Mouse (Mus musculus) gastrocnemius, adult 2 months (tissue): ENCODE measurements at regions not wholly inside any gene's neighbourhood (a gene's known extent, or its start where the extent isn't known, plus 50 kb on each side); places are given as distances from the start of the nearest gene placed in this dataset.
A peak's percentile ranks its signal among the peaks of the same experiment; 100 is the strongest.
"Not testable (repeated sequence)": the region's sequence is repeated elsewhere in the genome, so short reads cannot be mapped to it uniquely, and the experiment has no call there.

ENCODE experiments used
- DNase-seq: peaks from one replicate; pipeline ENCODE4 v3.0.0; 2022
- H3K27ac ChIP-seq: fragments of 200-600 bp; 2 replicates; pipeline ENCODE4 v1.8.1; 2022; ENCODE audit warnings: mild to moderate bottlenecking
- H3K4me3 ChIP-seq: fragments of 200-600 bp; 2 replicates; pipeline ENCODE4 v1.8.1; 2022; ENCODE audit warnings: mild to moderate bottlenecking, moderate library complexity
- CTCF ChIP-seq: fragments of 200-600 bp; IDR thresholded peaks from 2 replicates; pipeline ENCODE4 v1.8.1; 2022; ENCODE audit warnings: antibody characterized with exemption, mild to moderate bottlenecking, moderate library complexity
- intact Hi-C: fragments of 180-260 bp; cut with DNase I; formaldehyde crosslinking; loops from one replicate; pipeline ENCODE4 v1.15.1; 2025

DNA sequence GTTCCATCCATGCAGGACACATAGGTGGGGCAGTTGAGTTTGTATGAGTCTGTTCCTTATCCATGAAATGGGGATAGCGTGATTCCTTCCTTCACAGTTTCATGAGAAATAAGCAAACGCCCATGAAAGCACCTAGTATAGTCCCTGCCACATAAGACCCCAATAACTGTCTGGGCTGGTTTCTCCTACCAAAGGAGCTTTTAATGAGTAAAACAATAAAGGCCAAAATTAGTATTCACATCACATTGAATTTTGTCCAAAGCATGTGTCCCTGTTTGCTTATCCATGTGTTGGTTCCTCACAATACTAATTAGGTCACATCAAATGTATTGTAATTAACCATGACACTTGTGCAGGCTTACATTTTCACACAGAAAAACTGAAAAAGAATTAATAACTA, 221.3 kb downstream of the Prdm13 start:
- intact Hi-C loops: no loop called here
- no peak for DNase-seq
- Histone ChIP-seq H3K4me3 (no peak overlapping the region), H3K27ac (no peak overlapping the region)
- no peak for TF ChIP-seq CTCF

DNA sequence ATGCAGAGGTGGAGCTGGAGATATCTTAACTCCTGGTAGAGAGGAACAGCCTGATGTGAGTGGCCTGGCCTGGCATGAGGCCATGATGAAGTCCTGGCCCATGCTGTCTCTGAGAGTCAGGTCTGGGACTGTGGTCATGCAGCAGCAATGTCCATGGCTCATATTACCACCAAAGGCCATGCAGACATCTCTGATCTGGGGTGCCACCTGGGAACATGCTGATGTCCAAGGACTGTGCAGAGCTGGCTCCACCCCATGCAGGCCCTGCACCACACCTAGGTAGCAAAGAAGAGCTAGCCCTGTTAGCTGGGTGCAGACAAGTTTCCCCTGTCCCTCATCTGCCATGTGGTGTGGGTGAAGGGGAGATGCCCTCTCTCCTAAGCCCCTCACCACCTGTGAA, 244.5 kb downstream of the Prdm13 start:
- no peak for TF ChIP-seq CTCF
- DNase-seq: no peak
- no peak overlapping the region for H3K4me3 ChIP-seq
- intact Hi-C loops: no loop called here
- no peak overlapping the region for H3K27ac ChIP-seq

DNA sequence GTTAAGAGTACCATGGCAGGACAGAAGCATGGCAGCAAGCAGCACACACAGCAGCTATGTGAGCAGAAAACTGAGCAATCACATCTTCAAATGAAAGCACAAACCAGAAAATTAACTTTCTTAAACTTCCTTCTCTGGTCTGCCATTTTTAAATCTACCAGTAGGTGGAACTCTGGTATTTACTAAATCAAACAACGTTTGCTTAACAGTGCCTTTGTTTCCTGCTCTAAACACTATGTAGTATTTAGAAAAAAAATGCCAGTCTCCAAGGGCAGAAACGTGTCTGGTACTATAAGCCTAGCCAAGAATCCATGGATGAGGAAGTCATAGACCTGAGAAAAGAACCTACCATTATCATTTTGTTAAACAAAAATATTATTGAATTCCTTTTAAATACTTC, 249.1 kb downstream of the Prdm13 start:
- no peak for DNase-seq
- TF ChIP-seq CTCF: no peak
- no peak overlapping the region for H3K4me3 ChIP-seq
- intact Hi-C loops: no loop called here
- H3K27ac ChIP-seq: no peak overlapping the region

DNA sequence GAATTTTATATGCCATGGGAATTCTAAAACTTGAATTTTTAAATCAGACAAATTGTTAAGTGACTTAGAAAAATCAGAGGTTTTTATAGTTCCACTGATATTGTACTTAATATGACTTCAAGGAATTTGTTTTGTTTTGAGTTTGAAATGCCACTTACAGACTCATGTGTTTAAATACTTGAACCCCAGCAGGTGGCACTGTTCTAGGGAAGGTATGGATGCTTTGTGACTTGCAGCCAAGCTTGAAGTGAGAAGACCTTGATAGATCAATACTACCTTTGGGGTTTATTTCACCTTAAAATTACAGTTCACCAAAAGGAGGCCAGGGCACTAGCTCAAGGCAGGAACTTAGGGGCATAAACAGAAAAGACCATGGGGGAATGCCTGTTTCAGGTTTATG, 277.9 kb downstream of the Prdm13 start:
- H3K27ac ChIP-seq: no peak overlapping the region
- H3K4me3 ChIP-seq: no peak overlapping the region
- TF ChIP-seq CTCF: no peak
- intact Hi-C loops: no loop called here
- DNase-seq: no peak

DNA sequence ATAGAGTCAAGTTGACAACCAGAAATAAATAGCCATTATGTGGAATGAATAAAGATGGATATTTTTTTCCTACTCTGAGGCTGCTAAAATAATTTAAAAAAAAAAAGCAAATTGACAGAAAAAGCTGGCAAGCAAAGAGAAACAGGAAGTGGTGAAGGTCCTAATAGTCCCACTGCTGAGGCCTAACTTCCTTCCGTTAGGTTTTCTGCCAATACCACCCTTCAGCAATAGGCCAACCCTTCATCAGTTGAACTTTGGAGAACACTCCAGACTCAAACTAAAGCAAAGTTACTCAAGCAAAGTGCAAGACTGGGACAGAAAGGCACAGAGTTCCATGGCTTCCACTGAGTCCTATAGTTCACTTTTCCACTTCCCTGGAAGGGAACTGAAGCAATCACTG, 316.4 kb downstream of the Prdm13 start:
- no peak for DNase-seq
- intact Hi-C loops: loop anchor here (10.0 kb wide), 1 partner anchor 1245 kb away; no protein-coding TSS in a partner anchor
- H3K27ac ChIP-seq: no peak overlapping the region
- TF ChIP-seq CTCF: no peak
- no peak overlapping the region for H3K4me3 ChIP-seq

DNA sequence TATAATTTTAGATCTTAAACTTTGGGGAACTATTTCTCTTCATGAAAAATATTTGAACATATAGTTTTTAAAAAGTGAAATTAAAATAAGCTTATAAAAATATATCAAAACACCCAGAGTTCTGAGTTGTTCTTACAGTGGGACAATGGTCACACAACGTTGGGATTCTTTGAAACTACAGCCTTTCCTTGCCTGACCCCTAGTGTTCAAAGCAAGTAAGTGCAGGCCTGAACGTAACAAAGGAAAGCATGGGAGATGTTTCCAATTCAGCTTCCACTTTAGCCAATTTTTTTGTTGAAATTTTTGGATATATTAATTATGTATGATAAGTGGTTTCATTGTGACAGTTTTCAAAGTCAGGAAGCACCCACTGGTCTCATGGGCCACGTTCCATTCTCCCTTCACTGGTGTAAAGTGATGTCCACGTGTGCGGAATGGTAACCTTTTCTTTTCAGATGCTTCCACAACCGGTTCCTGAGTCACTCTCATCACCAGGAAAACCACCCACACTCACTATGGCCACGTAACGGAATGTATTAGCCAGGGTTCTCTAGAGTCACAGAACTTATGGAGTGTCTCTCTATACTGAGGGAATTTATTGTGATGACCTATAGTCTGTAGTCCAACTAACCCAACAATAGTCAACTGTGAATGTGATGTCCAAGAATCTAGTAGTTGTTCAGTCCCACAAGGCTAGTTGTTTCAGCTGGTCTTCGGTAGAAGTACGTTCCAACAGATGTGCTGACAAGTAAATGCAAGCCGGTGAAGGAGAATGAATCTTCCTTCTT, 317.3 kb downstream of the Prdm13 start:
- Histone ChIP-seq H3K27ac (no peak overlapping the region), H3K4me3 (no peak overlapping the region)
- intact Hi-C loops: loop anchor here (10.0 kb wide), 1 partner anchor 1244 kb away; no protein-coding TSS in a partner anchor
- DNase-seq: no peak
- peak; percentile 83 for TF ChIP-seq CTCF

DNA sequence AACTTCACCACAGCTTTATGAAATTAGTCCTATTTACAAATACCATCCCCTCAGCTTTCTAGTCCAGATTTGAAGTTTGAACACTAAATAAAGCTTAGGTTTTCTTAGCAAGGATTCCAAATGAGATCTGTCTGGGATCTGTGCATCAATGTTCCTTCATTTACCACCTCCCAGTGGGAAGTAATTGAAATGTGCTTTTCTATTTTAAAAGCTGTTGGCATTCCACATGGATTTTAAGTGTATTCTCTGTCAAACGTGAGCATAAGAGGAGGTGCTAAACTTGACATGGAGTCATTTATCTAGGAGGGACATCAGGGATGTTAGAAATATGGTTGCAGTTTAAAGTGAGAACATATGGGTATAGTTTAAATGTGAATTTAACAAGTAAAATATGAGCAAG, 364.0 kb downstream of the Prdm13 start:
- TF ChIP-seq CTCF: no peak
- Histone ChIP-seq H3K4me3 (no peak overlapping the region), H3K27ac (no peak overlapping the region)
- DNase-seq: no peak
- intact Hi-C loops: no loop called here

DNA sequence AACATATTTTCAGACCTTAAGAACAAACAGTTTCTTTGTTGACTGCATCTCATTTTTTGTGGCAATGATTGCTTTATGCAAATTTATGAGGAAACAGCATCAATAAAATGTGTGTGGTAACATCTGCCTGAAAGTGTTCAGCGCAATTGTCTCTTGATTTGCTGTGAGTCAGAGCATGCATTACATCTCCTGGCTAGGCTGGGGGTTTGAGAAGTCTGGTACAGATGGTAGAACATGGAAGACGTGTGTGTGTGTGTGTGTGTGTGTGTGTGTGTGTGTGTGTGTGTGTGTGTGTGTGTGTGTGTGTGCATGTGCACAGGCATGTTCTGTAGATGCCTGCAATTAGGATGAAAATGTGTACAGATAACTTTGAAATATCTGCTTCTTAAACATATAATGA, 376.5 kb downstream of the Prdm13 start:
- H3K27ac ChIP-seq, DNase-seq, H3K4me3 ChIP-seq, intact Hi-C loops: not testable (repeated sequence)

DNA sequence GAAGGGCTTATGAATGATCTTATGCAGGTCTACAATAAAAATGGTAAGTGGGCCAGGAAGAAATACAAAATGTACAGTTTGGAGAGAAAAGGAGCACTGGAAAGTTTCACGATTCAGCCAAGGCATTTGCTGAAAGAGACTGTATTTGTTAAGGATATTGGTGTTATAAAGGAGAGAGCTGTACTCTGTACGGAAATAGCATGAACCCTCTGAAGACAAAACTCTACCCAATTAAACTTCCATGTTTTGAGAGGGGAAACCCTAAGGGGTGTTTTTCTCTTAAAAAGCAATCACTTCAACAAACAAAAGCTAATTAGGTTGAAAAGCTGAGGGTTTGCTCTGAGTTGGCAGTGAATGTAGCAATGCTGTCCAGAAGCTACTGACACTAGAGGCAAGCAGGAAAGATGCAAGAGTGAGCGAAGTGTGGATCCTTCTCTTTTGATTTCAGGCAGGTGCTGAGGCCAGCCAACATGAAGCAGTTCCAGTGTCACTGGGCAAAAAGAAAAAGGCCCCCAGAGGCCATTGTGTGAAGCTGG, 378.2 kb downstream of the Prdm13 start:
- no peak for DNase-seq
- TF ChIP-seq CTCF: no peak
- intact Hi-C loops: no loop called here
- H3K4me3 ChIP-seq: no peak overlapping the region
- H3K27ac ChIP-seq: no peak overlapping the region

DNA sequence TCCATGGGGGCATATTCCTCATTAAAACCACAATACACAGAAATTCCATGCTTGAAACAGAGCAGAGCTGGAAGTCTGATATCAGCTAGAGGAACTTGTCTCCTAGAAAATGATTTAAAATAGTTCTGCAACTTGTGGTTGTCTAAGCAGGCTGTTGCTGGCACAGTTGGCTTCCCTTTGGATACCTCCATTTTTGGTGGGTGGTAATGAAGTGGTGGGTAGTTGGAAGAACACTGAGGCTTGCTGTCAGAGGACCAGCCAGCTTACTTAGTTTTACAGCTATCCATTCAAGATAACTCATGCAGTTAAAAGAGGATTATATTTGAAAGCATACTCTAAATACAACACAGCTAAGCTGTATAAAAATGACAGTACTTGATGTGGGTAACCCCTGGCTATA, 385.6 kb downstream of the Prdm13 start:
- Histone ChIP-seq H3K4me3 (no peak overlapping the region), H3K27ac (no peak overlapping the region)
- TF ChIP-seq CTCF: no peak
- intact Hi-C loops: no loop called here
- no peak for DNase-seq

DNA sequence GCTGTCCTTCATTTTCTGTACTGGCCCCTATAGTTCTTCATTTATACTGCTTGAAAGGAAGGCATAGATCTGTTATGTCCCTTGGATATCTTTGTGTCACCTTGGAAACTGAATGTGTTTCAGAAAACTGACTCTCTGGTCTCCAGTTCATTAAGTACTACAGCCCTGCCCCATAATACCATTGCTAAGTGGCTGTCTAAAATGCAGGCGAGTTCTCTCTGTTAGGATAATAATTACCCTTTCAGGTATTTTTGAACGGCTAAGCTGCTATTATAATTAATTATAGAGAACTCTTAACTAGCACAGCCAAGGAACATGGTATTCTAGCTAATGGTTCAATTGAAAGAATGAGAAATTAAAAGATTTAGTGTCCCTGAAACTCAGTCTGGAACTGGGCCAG, 418.5 kb downstream of the Prdm13 start:
- intact Hi-C loops: no loop called here
- no peak overlapping the region for H3K27ac ChIP-seq
- DNase-seq: no peak
- H3K4me3 ChIP-seq: no peak overlapping the region
- no peak for TF ChIP-seq CTCF

DNA sequence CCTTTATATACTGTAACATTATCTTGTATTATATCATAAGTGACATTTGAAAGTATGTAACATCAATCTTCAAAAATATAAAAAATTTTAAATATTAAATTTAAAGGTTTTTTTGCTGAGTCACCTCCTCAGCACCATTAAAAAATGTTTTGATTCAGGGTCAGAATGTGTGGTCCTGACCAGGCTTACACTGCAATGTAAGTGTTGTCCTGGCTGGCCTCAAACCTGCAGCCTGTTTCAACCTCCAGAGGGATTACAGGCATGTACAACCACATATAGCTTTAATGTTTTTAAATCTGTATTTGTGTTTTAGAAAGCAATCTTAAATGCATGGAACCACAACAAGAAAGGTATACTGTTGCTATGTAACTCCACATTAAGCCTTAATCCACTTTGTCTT, 418.9 kb downstream of the Prdm13 start:
- Histone ChIP-seq H3K27ac (no peak overlapping the region), H3K4me3 (no peak overlapping the region)
- TF ChIP-seq CTCF: no peak
- DNase-seq: no peak
- intact Hi-C loops: no loop called here

DNA sequence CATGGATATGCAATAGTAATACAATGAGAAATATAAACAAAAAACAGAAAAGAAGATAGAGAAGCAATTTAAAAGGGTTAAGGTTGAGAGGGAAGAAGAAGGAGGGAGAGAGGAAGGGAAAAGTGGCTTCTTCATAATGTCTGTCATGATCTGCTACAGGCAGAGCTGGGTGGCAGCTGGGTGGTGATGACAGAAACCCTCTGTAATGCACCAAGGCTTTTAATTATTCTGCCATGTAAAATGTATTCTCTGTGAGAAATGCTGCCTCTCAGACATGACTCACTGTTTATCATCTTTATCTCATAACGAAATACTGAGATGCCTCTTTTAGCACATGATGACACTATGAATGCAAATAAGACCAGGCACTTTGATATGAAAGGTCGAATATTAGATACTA, 435.4 kb downstream of the Prdm13 start:
- DNase-seq: no peak
- H3K4me3 ChIP-seq: no peak overlapping the region
- H3K27ac ChIP-seq: no peak overlapping the region
- intact Hi-C loops: no loop called here
- no peak for TF ChIP-seq CTCF

DNA sequence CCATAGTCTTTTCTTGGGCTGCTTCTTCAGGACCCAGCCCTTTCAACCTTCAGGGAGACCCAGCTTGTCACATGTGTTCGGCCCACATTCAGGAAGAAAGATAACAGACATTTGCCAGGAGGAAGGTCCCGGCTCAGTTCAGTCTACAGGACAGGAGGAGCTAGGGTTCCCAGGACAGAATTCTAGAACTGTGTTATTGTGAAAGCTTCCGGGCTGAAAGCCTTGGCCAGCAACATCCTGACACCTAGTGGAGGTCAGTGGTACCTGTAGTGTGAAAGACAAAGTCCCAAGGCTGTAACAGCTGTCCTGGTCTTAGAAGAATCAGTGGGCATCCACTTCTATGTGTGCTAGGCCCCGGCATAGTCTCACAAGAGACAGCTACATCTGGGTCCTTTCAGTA, 463.1 kb downstream of the Prdm13 start:
- no peak for DNase-seq
- H3K27ac ChIP-seq: no peak overlapping the region
- peak; percentile 22; the same call in 1 of the 2 replicates for TF ChIP-seq CTCF
- H3K4me3 ChIP-seq: no peak overlapping the region
- intact Hi-C loops: no loop called here
